Mouse (Mus musculus) erythroblast, embryonic 14.5 days (primary cell): ENCODE results near the gene D6Ertd527e.
"Not testable (repeated sequence)": the region's sequence is repeated elsewhere in the genome, so short reads cannot be mapped to it uniquely, and the experiment has no call there.

Experiments used
- GATA1 ChIP-seq: IDR thresholded peaks from 2 replicates; pipeline ENCODE4 v1.6.1; 2012; ENCODE audit warnings: low read length, inconsistent platforms, mixed read lengths
- TAL1 ChIP-seq: IDR thresholded peaks from 3 replicates; pipeline ENCODE4 v1.6.1; 2012; ENCODE audit warnings: low read length, inconsistent platforms, mixed read lengths

DNA sequence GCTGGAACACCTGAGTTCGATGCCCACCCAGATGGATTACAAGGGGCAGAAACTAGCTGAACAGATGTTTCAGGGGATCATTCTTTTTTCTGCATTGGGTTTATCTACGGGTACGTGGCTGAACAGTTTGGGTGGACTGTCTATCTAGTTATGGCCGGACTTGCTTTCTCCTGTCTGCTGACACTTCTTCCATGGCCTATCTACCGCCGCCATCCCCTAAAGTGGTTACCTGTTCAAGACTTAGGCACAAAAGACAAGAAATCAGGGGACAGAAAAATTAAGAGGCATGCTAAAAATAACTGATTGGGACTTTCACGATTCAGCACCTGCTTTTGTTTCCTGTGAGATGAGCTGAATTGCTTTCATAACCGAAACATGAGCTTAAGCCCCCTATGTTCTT is 10.9 kb upstream of the D6Ertd527e start:
- TF ChIP-seq TAL1, GATA1: not testable (repeated sequence)
